8 mouse cellular contexts compared by ENCODE assay signal in the genomic region with DNA sequence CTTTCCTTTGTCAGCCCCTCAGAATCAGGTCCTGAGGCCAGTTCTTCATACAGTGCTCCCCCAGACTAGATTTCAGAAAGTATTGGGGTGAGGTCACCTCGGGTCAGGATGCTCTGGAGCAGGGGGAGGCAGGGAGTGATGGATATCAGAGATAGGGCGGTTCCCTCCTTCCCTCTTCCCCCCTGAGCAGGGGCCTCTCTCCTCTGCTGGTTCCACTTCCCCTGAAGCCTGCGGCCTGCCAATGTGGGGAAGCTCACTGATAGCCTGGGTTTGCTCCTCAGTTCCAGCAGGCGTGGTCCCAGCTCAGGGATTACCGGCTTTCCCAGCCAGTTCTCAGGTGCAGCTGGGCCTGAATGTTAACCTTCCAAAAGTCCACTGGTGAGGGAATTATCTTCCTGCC. TPM values are rescaled to one million over a fixed set of nuclear protein-coding genes. Genes with fewer than 3 reads are reported as not detected.
DNase-seq lines count a peak whose midpoint lies in the region; ATAC-seq and TF ChIP-seq lines count a peak whose summit lies in the region.

No protein-coding gene starts in this region.

- H3K36me3 ChIP-seq in E14TG2a.4 (ENCODE audit: insufficient read depth, low read length) (peaks cover 49% of the 10 kb centered on the region), myocyte (ENCODE audit: control insufficient read depth, insufficient read depth) (peaks cover 7% of the 10 kb centered on the region)
- peaks cover 40% of the 10 kb centered on the region for H3K36me3 ChIP-seq in intestine, postnatal 0 days (ENCODE audit: control insufficient read depth, insufficient read depth)

- H3K27me3 ChIP-seq in E14TG2a.4 (ENCODE audit: insufficient read depth, low read length) (no peaks in the 10 kb centered on the region), myocyte (ENCODE audit: control insufficient read depth, insufficient read depth, insufficient read length) (no peaks in the 10 kb centered on the region)
- no peaks in the 10 kb centered on the region for H3K27me3 ChIP-seq in intestine, postnatal 0 days (replicated peaks; ENCODE audit: control insufficient read depth, insufficient read depth, low read length)

- H3K4me1 ChIP-seq in E14TG2a.4 (replicated peaks; ENCODE audit: low read depth, low read length): peaks cover 78% of the 10 kb centered on the region
- H3K4me1 ChIP-seq in embryonic fibroblast, embryonic 13.5 days (ENCODE audit: control insufficient read depth, insufficient read depth, low read length): peaks cover 16% of the 10 kb centered on the region; the same call in 1 of the 2 replicates
- H3K4me1 ChIP-seq in intestine, postnatal 0 days (replicated peaks; ENCODE audit: control insufficient read depth, insufficient read depth, low read length): peaks cover 23% of the 10 kb centered on the region; the same call in 1 of the 2 replicates

- 0 out of 2 replicates have a peak overlapping the region, but pooled peaks have one; percentile 62 for H3K9ac ChIP-seq in intestine, postnatal 0 days (ENCODE audit: low read depth, low read length)

- peak overlapping the region; percentile 70 for H3K27ac ChIP-seq in embryonic fibroblast, embryonic 13.5 days (ENCODE audit: insufficient read depth, low read length)
- no peak overlapping the region; the same call in 1 of the 2 replicates for H3K27ac ChIP-seq in intestine, postnatal 0 days (ENCODE audit: low read depth, low read length)

- peak overlapping the region; percentile 62 for H3ac ChIP-seq in myocyte (ENCODE audit: control insufficient read depth, insufficient read length)

- peak; percentile 50 to 51 for DNase-seq in heart, adult 18-20 months
- DNase-seq in heart, postnatal 25 days (ENCODE audit: low spot score): no peak
- no peak for DNase-seq in left cerebral cortex, adult 9 months (ENCODE audit: low spot score in 2 of 2)
- no peak for DNase-seq in adrenal gland, adult 8-10 months

- ATAC-seq in intestine, postnatal 0 days: no peak

- peak overlapping the region; percentile 96 for H3K4me2 ChIP-seq in intestine, postnatal 0 days (replicated peaks; ENCODE audit: low read depth)
- H3K4me2 ChIP-seq in myocyte (ENCODE audit: low read depth): peak overlapping the region; percentile 87

- intact Hi-C loops in heart, postnatal 25 days (cut with DNase I): loop anchor here (2.0 to 5.0 kb wide), 2 partner anchors 33 to 104 kb away; a partner anchor contains a TSS

- H3K79me2 ChIP-seq in myocyte (ENCODE audit: control insufficient read depth, insufficient read depth): peaks cover 21% of the 10 kb centered on the region

- 13% methylated on average over 5 of the region's 5 CpGs for WGBS in intestine, postnatal 0 days

- no peaks in the 10 kb centered on the region for H3K9me3 ChIP-seq in E14TG2a.4 (ENCODE audit: low read length)
- H3K9me3 ChIP-seq in intestine, postnatal 0 days (ENCODE audit: control insufficient read depth): no peaks in the 10 kb centered on the region

- no peak for TF ChIP-seq CTCF in E14TG2a.4 (conservative IDR thresholded peaks at IDR 0.05; ENCODE audit: low read length)
- TF ChIP-seq CTCF in embryonic fibroblast, embryonic 13.5 days (IDR thresholded peaks at IDR 0.05; ENCODE audit: borderline replicate concordance, insufficient read depth, low read length): no peak
- no peak for TF ChIP-seq CTCF in intestine, postnatal 0 days (IDR thresholded peaks at IDR 0.05; ENCODE audit: low read depth)

- H3K4me3 ChIP-seq in E14TG2a.4 (replicated peaks; ENCODE audit: low read length) (peak overlapping the region; percentile 91), myocyte (peak overlapping the region; percentile 37)
- peak overlapping the region; percentile 95 for H3K4me3 ChIP-seq in embryonic fibroblast, embryonic 13.5 days (ENCODE audit: insufficient read depth, low read length)
- peak overlapping the region; percentile 60 for H3K4me3 ChIP-seq in intestine, postnatal 0 days (ENCODE audit: low read depth, low read length)

- TF ChIP-seq POLR2A in embryonic fibroblast, embryonic 13.5 days (IDR thresholded peaks at IDR 0.05; ENCODE audit: low read depth, low read length): peak; percentile 34
- no peak for TF ChIP-seq POLR2A in myocyte (IDR thresholded peaks at IDR 0.05; ENCODE audit: insufficient read length, low read depth)

TF ChIP-seq in myocyte, 11 proteins besides CTCF, POLR2A, EP300 and RAD21:
- TF ChIP-seq TCF12 (IDR thresholded peaks at IDR 0.05; ENCODE audit: insufficient read depth, poor library complexity, severe bottlenecking): no peak
- no peak for TF ChIP-seq MAX (IDR thresholded peaks at IDR 0.05; ENCODE audit: low read depth)
- no peak for TF ChIP-seq POLR2AphosphoS2 (IDR thresholded peaks at IDR 0.05; ENCODE audit: insufficient read length, low read depth)
- no peak for TF ChIP-seq USF1 (IDR thresholded peaks at IDR 0.05; ENCODE audit: low read depth)
- no peak for TF ChIP-seq TCF3 (IDR thresholded peaks at IDR 0.05; ENCODE audit: insufficient read length, low read depth)
- TF ChIP-seq E2F4 (IDR thresholded peaks at IDR 0.05; ENCODE audit: insufficient read depth): no peak
- no peak for TF ChIP-seq REST (IDR thresholded peaks at IDR 0.05; ENCODE audit: insufficient read depth, insufficient read length)
- no peak for TF ChIP-seq CEBPB (IDR thresholded peaks at IDR 0.05; ENCODE audit: insufficient read depth, poor library complexity, severe bottlenecking)
- TF ChIP-seq MYOD1 (IDR thresholded peaks at IDR 0.05; ENCODE audit: control insufficient read depth in 1 of 3, insufficient read length in 2 of 3, low read depth in 2 of 3): no peak
- TF ChIP-seq MYOG (IDR thresholded peaks at IDR 0.05; ENCODE audit: control insufficient read depth in 1 of 3, insufficient read depth in 1 of 3, insufficient read length in 2 of 3, low read depth in 2 of 3): no peak
- no peak for TF ChIP-seq SRF (IDR thresholded peaks at IDR 0.05; ENCODE audit: control insufficient read depth, insufficient read length, low read depth)

RNA-seq across cellular contexts. Expression of a gene that starts 14.1 kb away (rescaled TPM):
- total RNA-seq in heart, adult 18-20 months (2021): 1 to 10 TPM; 4.0 to 5.6 TPM
- total RNA-seq in heart, postnatal 25 days (2021): 1 to 10 TPM; 2.7 to 4.3 TPM
- polyA plus RNA-seq in embryonic fibroblast, embryonic 13.5 days (2011; ENCODE audit: insufficient read length, low read depth, missing spikeins): 46.2 and 48.8 TPM in 2 replicates
- 87.6 and 91.9 TPM in 2 replicates for polyA plus RNA-seq in intestine, postnatal 0 days (2015; fragmentation: Nextera tagmentation; extraction: Ambion mirVana)
- polyA plus RNA-seq in myocyte (2012; fragmentation: generic; extraction: Trizol): 54.0 TPM
- 10 to 100 TPM; 34.0 to 48.5 (median 42.5) TPM for total RNA-seq in adrenal gland, adult 8-10 months (2022)

RNA-seq across cellular contexts. Expression of a gene that starts 16.1 kb away (rescaled TPM):
- 10 to 100 TPM; 45.1 to 63.1 TPM for total RNA-seq in heart, adult 18-20 months (2021)
- total RNA-seq in heart, postnatal 25 days (2021): 10 to 100 TPM; 61.9 to 65.9 TPM
- polyA plus RNA-seq in embryonic fibroblast, embryonic 13.5 days (2011; ENCODE audit: insufficient read length, low read depth, missing spikeins): 138 and 152 TPM in 2 replicates
- 17.2 and 21.7 TPM in 2 replicates for polyA plus RNA-seq in intestine, postnatal 0 days (2015; fragmentation: Nextera tagmentation; extraction: Ambion mirVana)
- 65.8 TPM for polyA plus RNA-seq in myocyte (2012; fragmentation: generic; extraction: Trizol)
- 100 to 1,000 TPM; 118 to 195 (median 151) TPM for total RNA-seq in adrenal gland, adult 8-10 months (2022)

RNA-seq across cellular contexts. Expression of a gene that starts 17.6 kb away (rescaled TPM):
- not detected for total RNA-seq in heart, adult 18-20 months (2021)
- total RNA-seq in heart, postnatal 25 days (2021): not detected
- polyA plus RNA-seq in embryonic fibroblast, embryonic 13.5 days (2011; ENCODE audit: insufficient read length, low read depth, missing spikeins): not detected in 2 replicates
- 0.12 TPM in 1 of 2 replicates, not detected in the other for polyA plus RNA-seq in intestine, postnatal 0 days (2015; fragmentation: Nextera tagmentation; extraction: Ambion mirVana)
- polyA plus RNA-seq in myocyte (2012; fragmentation: generic; extraction: Trizol): not detected
- not detected for total RNA-seq in adrenal gland, adult 8-10 months (2022)

RNA-seq across cellular contexts. Expression of a gene that starts 22.3 kb away (rescaled TPM):
- total RNA-seq in heart, adult 18-20 months (2021): not detected
- total RNA-seq in heart, postnatal 25 days (2021): not detected
- not detected in 2 replicates for polyA plus RNA-seq in embryonic fibroblast, embryonic 13.5 days (2011; ENCODE audit: insufficient read length, low read depth, missing spikeins)
- polyA plus RNA-seq in intestine, postnatal 0 days (2015; fragmentation: Nextera tagmentation; extraction: Ambion mirVana): 0.69 and 0.92 TPM in 2 replicates
- polyA plus RNA-seq in myocyte (2012; fragmentation: generic; extraction: Trizol): 0.02 TPM
- 1 to 10 TPM; 1.8 to 4.8 (median 4.5) TPM for total RNA-seq in adrenal gland, adult 8-10 months (2022)

RNA-seq across cellular contexts. Expression of a gene that starts 33.1 kb away (rescaled TPM):
- total RNA-seq in heart, adult 18-20 months (2021): 10 to 100 TPM; 15.8 to 16.9 TPM
- 10 to 100 TPM; 19.2 to 29.6 TPM for total RNA-seq in heart, postnatal 25 days (2021)
- polyA plus RNA-seq in embryonic fibroblast, embryonic 13.5 days (2011; ENCODE audit: insufficient read length, low read depth, missing spikeins): 64.5 and 70.9 TPM in 2 replicates
- polyA plus RNA-seq in intestine, postnatal 0 days (2015; fragmentation: Nextera tagmentation; extraction: Ambion mirVana): 7.8 and 8.4 TPM in 2 replicates
- 42.5 TPM for polyA plus RNA-seq in myocyte (2012; fragmentation: generic; extraction: Trizol)
- total RNA-seq in adrenal gland, adult 8-10 months (2022): 10 to 100 TPM; 23.6 to 29.4 (median 27.2) TPM

Comparison
In these comparisons a context has a peak if more than half of its experiments do, and no peak if none do; other contexts are left out.
1. DNase-seq: peak in heart, adult 18-20 months (2 of 2); none in heart, postnatal 25 days (single experiment), left cerebral cortex, adult 9 months (0 of 2) and adrenal gland, adult 8-10 months (single experiment).
2. H3K4me3 ChIP-seq: peak in every context shown above with its lines; median percentile 95 in embryonic fibroblast, embryonic 13.5 days; 91 in E14TG2a.4; 60 in intestine, postnatal 0 days; 37 in myocyte.
3. RNA of a gene that starts 14.1 kb away (total RNA-seq): 34.0 to 48.5 TPM in adrenal gland, adult 8-10 months; 4.0 to 5.6 TPM in heart, adult 18-20 months and 2.7 to 4.3 TPM in heart, postnatal 25 days; every median in the first group is over 4 times any median in the second.